Mouse (Mus musculus): ENCODE data around the gene Slc25a24. TPM values are rescaled to one million over a fixed set of nuclear protein-coding genes. Genes with fewer than 3 reads are reported as not detected.

Slc25a24 gene
- polyA plus RNA-seq, 1 experiment from 2014 or later: 39.8 TPM

DNA sequence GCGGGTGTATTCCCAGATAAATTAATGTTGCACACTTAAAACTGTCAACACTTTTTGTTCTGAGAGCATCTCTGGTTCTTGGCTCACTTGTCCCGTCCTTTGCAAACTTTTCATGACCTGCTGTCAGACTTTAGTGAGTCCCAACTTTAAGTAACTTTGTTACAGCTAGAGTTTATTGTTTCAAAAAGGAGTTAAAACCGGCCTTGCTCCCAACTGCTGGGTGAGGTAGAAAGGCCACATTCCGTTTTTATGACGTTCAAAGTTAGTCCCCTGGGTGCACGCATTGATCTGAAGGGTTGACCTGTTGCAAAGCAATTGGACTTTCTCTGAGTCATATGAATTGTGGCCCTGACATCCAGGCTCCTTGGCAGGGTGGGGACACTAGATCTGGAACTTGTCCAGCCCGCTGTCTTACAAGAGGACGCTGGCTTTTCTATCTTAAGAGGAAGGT is 607 bp downstream of the Slc25a24 start:
- Histone ChIP-seq H3K4me3 (ENCODE audit: low read depth, low read length) (peak overlapping the region; percentile 65), H3K27me3 (replicated peaks; ENCODE audit: control insufficient read depth, insufficient read depth, low read length) (no peaks in the 10 kb centered on the region), H3K36me3 (ENCODE audit: control insufficient read depth, insufficient read depth, low read length) (peaks cover 3% of the 10 kb centered on the region; the same call in 1 of the 2 replicates), H3K9me3 (ENCODE audit: control insufficient read depth, low read length) (no peaks in the 10 kb centered on the region), H3K27ac (ENCODE audit: low read depth) (peak overlapping the region; percentile 83), H3K4me1 (replicated peaks; ENCODE audit: control insufficient read depth, insufficient read depth, low read length) (peaks cover 22% of the 10 kb centered on the region; the same call in 1 of the 2 replicates), H3K4me2 (ENCODE audit: low read length) (peak overlapping the region; percentile 64), H3K9ac (ENCODE audit: low read length) (peak overlapping the region; percentile 89)
- WGBS: 2% methylated on average over 8 of the region's 8 CpGs
- 0 out of 2 replicates have a peak, but pooled peaks have one; percentile 37 for ATAC-seq (replicated peaks; ENCODE audit: low FRiP score, low TSS enrichment, low read depth)
- DNase-seq (ENCODE audit: low spot score): peak; percentile 84

DNA sequence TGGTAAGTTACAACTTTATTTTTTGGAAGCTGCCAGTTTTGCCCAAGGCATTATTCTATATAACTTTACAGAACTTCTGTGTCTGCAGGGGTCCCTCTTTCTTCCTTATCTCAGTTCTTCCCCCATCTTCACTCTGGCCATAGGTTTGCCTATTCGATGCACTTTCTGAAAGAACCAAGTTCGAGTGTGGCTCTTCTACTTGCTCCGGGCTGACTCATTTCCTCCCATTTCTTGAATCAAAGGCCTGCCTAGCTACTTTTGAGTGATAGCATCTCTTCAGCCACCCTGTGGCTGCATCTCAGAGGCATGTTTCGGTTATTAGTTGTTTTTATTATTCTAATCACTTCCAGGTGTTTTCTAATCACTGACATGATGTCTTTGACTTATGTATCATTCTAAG is 1.1 kb downstream of the Slc25a24 start:
- Histone ChIP-seq H3K4me3 (ENCODE audit: low read depth, low read length) (peak overlapping the region; percentile 65), H3K27ac (ENCODE audit: low read depth) (peak overlapping the region; percentile 83; the same call in 1 of the 2 replicates), H3K4me1 (replicated peaks; ENCODE audit: control insufficient read depth, insufficient read depth, low read length) (peaks cover 22% of the 10 kb centered on the region; the same call in 1 of the 2 replicates), H3K9ac (ENCODE audit: low read length) (peak overlapping the region; percentile 11; the same call in 1 of the 2 replicates), H3K36me3 (ENCODE audit: control insufficient read depth, insufficient read depth, low read length) (peaks cover 3% of the 10 kb centered on the region; the same call in 1 of the 2 replicates), H3K4me2 (ENCODE audit: low read length) (peak overlapping the region; percentile 64), H3K9me3 (ENCODE audit: control insufficient read depth, low read length) (no peaks in the 10 kb centered on the region), H3K27me3 (replicated peaks; ENCODE audit: control insufficient read depth, insufficient read depth, low read length) (no peaks in the 10 kb centered on the region)
- no peak for ATAC-seq (replicated peaks; ENCODE audit: low FRiP score, low TSS enrichment, low read depth)
- no peak for DNase-seq (ENCODE audit: low spot score)
- 47% methylated on average over 4 of the region's 4 CpGs for WGBS

DNA sequence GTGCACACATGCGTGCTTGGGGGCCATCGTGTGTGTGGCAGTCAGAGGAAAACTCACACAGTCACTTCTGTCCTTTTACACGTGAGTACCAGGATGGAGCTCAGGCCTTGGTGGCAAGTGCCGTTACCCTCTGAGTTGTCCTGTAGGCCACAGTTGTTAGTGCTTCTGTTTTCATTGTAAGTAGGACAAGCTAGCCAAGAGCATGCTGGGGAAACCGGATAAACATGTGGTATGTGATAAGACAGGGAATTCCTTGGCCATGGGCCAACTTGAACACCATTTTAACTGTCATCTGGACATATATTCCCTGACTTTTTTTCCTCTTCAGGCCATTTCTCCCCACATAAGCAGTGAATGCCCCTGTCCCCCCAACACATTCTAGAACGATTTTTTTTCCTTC is 2.6 kb downstream of the Slc25a24 start:
- Histone ChIP-seq H3K27ac (ENCODE audit: low read depth) (no peak overlapping the region), H3K9ac (ENCODE audit: low read length) (no peak overlapping the region), H3K4me2 (ENCODE audit: low read length) (no peak overlapping the region), H3K4me1 (replicated peaks; ENCODE audit: control insufficient read depth, insufficient read depth, low read length) (peaks cover 24% of the 10 kb centered on the region; the same call in 1 of the 2 replicates), H3K4me3 (ENCODE audit: low read depth, low read length) (no peak overlapping the region), H3K27me3 (replicated peaks; ENCODE audit: control insufficient read depth, insufficient read depth, low read length) (no peaks in the 10 kb centered on the region), H3K9me3 (ENCODE audit: control insufficient read depth, low read length) (no peaks in the 10 kb centered on the region), H3K36me3 (ENCODE audit: control insufficient read depth, insufficient read depth, low read length) (peaks cover 3% of the 10 kb centered on the region; the same call in 1 of the 2 replicates)
- no peak for ATAC-seq (replicated peaks; ENCODE audit: low FRiP score, low TSS enrichment, low read depth)
- DNase-seq (ENCODE audit: low spot score): no peak
- WGBS: 81% methylated on average over 6 of the region's 6 CpGs

DNA sequence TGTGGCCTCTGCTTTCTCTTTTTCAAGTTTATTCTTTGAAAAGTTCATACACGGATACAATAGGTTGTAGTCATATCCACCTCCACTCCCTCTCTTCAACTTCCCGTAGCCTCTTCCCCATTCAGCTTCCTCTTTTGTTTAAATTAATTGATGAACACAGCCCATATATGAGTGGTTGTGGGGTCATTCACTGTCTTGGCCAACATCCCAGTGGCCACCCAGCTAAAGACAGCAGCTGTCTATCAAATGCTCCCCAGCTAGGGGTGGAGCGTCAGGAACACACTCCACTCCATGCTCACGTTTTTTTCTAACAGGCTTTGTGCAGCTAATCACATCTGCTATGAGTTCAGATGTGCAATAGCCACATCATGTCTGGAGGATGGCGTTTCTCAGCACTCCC is 6.8 kb downstream of the Slc25a24 start:
- Histone ChIP-seq H3K36me3 (ENCODE audit: control insufficient read depth, insufficient read depth, low read length) (peaks cover 3% of the 10 kb centered on the region; the same call in 1 of the 2 replicates), H3K9ac (ENCODE audit: low read length) (no peak overlapping the region), H3K4me2 (ENCODE audit: low read length) (no peak overlapping the region), H3K9me3 (ENCODE audit: control insufficient read depth, low read length) (peaks cover 3% of the 10 kb centered on the region; the same call in 1 of the 2 replicates), H3K27ac (ENCODE audit: low read depth) (no peak overlapping the region), H3K27me3 (replicated peaks; ENCODE audit: control insufficient read depth, insufficient read depth, low read length) (no peaks in the 10 kb centered on the region), H3K4me3 (ENCODE audit: low read depth, low read length) (no peak overlapping the region), H3K4me1 (replicated peaks; ENCODE audit: control insufficient read depth, insufficient read depth, low read length) (0 out of 2 replicates have a peak, but pooled peaks cover 10% of the 10 kb centered on the region)
- DNase-seq (ENCODE audit: low spot score) (no peak), ATAC-seq (replicated peaks; ENCODE audit: low FRiP score, low TSS enrichment, low read depth) (no peak)
- WGBS: 58% methylated on average over 5 of the region's 5 CpGs

DNA sequence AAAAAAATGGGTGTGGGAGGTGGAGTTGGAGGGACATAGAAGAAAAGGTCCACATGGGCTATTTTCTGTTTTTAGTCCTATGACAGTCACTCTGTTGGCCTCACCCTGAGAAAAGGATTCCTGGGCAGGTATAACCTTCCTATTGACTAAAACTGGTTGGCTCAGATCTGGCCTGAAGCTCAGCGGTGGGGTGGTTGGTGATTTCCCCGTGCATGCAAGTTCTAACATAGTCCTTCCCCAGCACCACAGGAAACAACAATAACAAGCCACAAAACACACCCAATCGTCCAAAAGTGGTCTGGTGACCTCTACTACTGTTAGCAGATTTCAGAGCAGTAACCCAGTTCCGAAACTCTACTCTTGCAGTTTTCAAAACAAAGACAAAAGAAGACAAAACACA is 10.0 kb downstream of the Slc25a24 start:
- H3K27ac ChIP-seq (ENCODE audit: low read depth): no peak overlapping the region
- H3K9me3 ChIP-seq (ENCODE audit: control insufficient read depth, low read length): peaks cover 3% of the 10 kb centered on the region; the same call in 1 of the 2 replicates
- H3K27me3 ChIP-seq (replicated peaks; ENCODE audit: control insufficient read depth, insufficient read depth, low read length): no peaks in the 10 kb centered on the region
- H3K4me2 ChIP-seq (ENCODE audit: low read length): no peak overlapping the region
- H3K9ac ChIP-seq (ENCODE audit: low read length): no peak overlapping the region
- H3K36me3 ChIP-seq (ENCODE audit: control insufficient read depth, insufficient read depth, low read length): peaks cover 14% of the 10 kb centered on the region; the same call in 1 of the 2 replicates
- ATAC-seq (replicated peaks; ENCODE audit: low FRiP score, low TSS enrichment, low read depth) (no peak), DNase-seq (ENCODE audit: low spot score) (no peak)
- no peak overlapping the region for H3K4me3 ChIP-seq (ENCODE audit: low read depth, low read length)
- H3K4me1 ChIP-seq (replicated peaks; ENCODE audit: control insufficient read depth, insufficient read depth, low read length): 0 out of 2 replicates have a peak, but pooled peaks cover 2% of the 10 kb centered on the region
- WGBS: 86% methylated on average over 4 of the region's 4 CpGs

DNA sequence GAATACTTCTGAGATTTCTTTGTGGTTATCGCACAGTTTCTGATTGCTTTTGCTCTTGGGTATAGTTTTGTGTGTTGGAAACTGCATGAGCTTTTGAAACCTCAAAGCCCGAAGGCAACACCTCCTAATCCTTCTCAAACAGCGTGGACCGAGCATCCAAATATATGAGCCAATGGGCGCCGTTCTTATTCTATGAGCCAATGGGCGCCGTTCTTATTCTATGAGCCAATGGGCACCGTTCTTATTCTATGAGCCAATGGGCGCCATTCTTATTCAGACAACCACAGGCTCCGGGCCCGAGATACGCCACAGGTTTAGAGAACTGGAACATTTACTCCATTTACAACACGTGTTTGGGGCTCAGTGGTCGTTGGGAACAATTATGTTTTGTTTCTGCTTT is 11.1 kb downstream of the Slc25a24 start:
- 0 out of 2 replicates have a peak, but pooled peaks cover 2% of the 10 kb centered on the region for H3K4me1 ChIP-seq (replicated peaks; ENCODE audit: control insufficient read depth, insufficient read depth, low read length)
- DNase-seq (ENCODE audit: low spot score) (no peak), ATAC-seq (replicated peaks; ENCODE audit: low FRiP score, low TSS enrichment, low read depth) (no peak)
- H3K27me3 ChIP-seq (replicated peaks; ENCODE audit: control insufficient read depth, insufficient read depth, low read length): no peaks in the 10 kb centered on the region
- H3K4me3 ChIP-seq (ENCODE audit: low read depth, low read length): no peak overlapping the region
- WGBS: 96% methylated on average over 15 of the region's 15 CpGs
- H3K36me3 ChIP-seq (ENCODE audit: control insufficient read depth, insufficient read depth, low read length): peaks cover 14% of the 10 kb centered on the region; the same call in 1 of the 2 replicates
- H3K27ac ChIP-seq (ENCODE audit: low read depth): no peak overlapping the region
- no peak overlapping the region for H3K9ac ChIP-seq (ENCODE audit: low read length)
- H3K9me3 ChIP-seq (ENCODE audit: control insufficient read depth, low read length): peaks cover 3% of the 10 kb centered on the region; the same call in 1 of the 2 replicates
- H3K4me2 ChIP-seq (ENCODE audit: low read length): no peak overlapping the region

DNA sequence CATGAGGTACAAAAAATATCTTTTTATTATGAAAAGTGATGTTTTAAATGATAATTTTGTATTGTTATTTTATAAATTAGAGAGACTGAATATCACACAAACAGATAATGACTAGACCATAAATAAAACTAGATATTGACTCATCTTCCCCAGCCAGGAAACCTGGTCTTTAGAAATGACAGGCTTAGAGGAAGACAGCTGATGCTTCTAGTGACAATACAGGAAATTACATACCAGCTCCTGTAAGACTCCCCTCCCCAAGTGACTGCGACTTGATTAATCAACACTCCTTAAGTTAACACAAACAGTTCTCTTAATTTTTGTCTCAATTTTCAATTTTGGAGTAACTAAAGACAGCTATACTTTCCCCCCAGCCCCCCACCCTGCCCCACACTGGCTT is 12.4 kb downstream of the Slc25a24 start:
- Histone ChIP-seq H3K4me2 (ENCODE audit: low read length) (no peak overlapping the region), H3K4me1 (replicated peaks; ENCODE audit: control insufficient read depth, insufficient read depth, low read length) (no peaks in the 10 kb centered on the region), H3K4me3 (ENCODE audit: low read depth, low read length) (no peak overlapping the region), H3K27me3 (replicated peaks; ENCODE audit: control insufficient read depth, insufficient read depth, low read length) (no peaks in the 10 kb centered on the region), H3K9me3 (ENCODE audit: control insufficient read depth, low read length) (peaks cover 3% of the 10 kb centered on the region; the same call in 1 of the 2 replicates), H3K36me3 (ENCODE audit: control insufficient read depth, insufficient read depth, low read length) (peaks cover 14% of the 10 kb centered on the region; the same call in 1 of the 2 replicates), H3K9ac (ENCODE audit: low read length) (no peak overlapping the region), H3K27ac (ENCODE audit: low read depth) (no peak overlapping the region)
- DNase-seq (ENCODE audit: low spot score) (no peak), ATAC-seq (replicated peaks; ENCODE audit: low FRiP score, low TSS enrichment, low read depth) (no peak)
- WGBS: 88% methylated on average over 1 of the region's 1 CpGs

DNA sequence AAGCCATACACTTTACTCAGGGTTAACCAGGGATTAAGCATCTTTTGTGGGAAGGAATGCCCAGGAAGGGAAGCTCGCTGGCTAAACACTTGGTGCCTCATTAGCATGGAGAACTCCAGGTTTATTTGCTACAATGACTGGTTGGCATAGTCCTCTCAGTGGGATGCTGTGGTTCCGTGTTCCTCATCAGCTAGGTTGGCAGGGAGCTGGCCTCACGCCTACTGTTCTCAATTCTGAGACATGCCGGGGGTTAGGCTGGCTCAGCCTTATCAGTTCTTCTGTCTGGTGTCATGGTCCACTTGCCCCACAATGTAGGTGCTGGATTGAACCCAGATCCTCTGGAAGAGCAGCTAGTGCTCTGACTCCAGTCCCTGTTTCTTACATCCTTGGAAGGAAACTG is 29.6 kb downstream of the Slc25a24 start:
- no peak overlapping the region for H3K9ac ChIP-seq (ENCODE audit: low read length)
- H3K36me3 ChIP-seq (ENCODE audit: control insufficient read depth, insufficient read depth, low read length): peaks cover 15% of the 10 kb centered on the region
- no peaks in the 10 kb centered on the region for H3K27me3 ChIP-seq (replicated peaks; ENCODE audit: control insufficient read depth, insufficient read depth, low read length)
- no peak for ATAC-seq (replicated peaks; ENCODE audit: low FRiP score, low TSS enrichment, low read depth)
- WGBS: 92% methylated on average over 4 of the region's 4 CpGs
- no peak overlapping the region for H3K4me3 ChIP-seq (ENCODE audit: low read depth, low read length)
- no peaks in the 10 kb centered on the region for H3K4me1 ChIP-seq (replicated peaks; ENCODE audit: control insufficient read depth, insufficient read depth, low read length)
- DNase-seq (ENCODE audit: low spot score): no peak
- no peak overlapping the region for H3K27ac ChIP-seq (ENCODE audit: low read depth)
- no peaks in the 10 kb centered on the region for H3K9me3 ChIP-seq (ENCODE audit: control insufficient read depth, low read length)
- H3K4me2 ChIP-seq (ENCODE audit: low read length): no peak overlapping the region

DNA sequence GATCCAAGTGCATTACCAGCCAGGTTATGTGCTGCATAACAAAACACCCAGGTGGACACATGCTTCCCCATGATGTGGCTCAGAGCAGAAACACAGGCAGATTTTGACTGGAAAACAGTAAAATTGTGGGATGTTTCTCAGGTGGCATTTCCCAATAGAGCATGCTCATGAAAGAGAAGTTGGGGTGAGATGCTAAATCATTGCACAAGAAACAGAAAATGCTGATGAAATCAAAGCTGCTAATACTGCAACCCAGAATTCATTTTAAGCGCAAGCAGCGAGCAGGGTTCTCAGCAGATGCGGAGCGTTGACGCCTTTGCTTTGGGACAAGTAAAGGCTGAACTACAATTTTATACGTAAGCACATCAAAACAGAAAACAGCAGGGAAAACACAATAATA is 30.5 kb downstream of the Slc25a24 start:
- Histone ChIP-seq H3K9ac (ENCODE audit: low read length) (no peak overlapping the region), H3K4me1 (replicated peaks; ENCODE audit: control insufficient read depth, insufficient read depth, low read length) (no peaks in the 10 kb centered on the region), H3K9me3 (ENCODE audit: control insufficient read depth, low read length) (no peaks in the 10 kb centered on the region), H3K4me3 (ENCODE audit: low read depth, low read length) (no peak overlapping the region), H3K27me3 (replicated peaks; ENCODE audit: control insufficient read depth, insufficient read depth, low read length) (no peaks in the 10 kb centered on the region), H3K27ac (ENCODE audit: low read depth) (no peak overlapping the region), H3K4me2 (ENCODE audit: low read length) (no peak overlapping the region), H3K36me3 (ENCODE audit: control insufficient read depth, insufficient read depth, low read length) (peaks cover 17% of the 10 kb centered on the region)
- WGBS: 97% methylated on average over 6 of the region's 6 CpGs
- ATAC-seq (replicated peaks; ENCODE audit: low FRiP score, low TSS enrichment, low read depth): no peak
- no peak for DNase-seq (ENCODE audit: low spot score)

Data from intestine, embryonic 14.5 days (tissue).